Mouse (Mus musculus) thymus, adult 2 months (tissue): ENCODE measurements at regions not wholly inside any gene's neighbourhood (a gene's known extent, or its start where the extent isn't known, plus 50 kb on each side); places are given as distances from the start of the nearest gene placed in this dataset.

ENCODE experiments used
- DNase-seq: peaks from one replicate; pipeline ENCODE4 v3.0.0; 2021
- H3K27ac ChIP-seq: fragments of 200-500 bp; 2 replicates; pipeline ENCODE4 v1.5.1; 2012; ENCODE audit warnings: low read length, control low read depth; ENCODE audit not compliant: control insufficient read depth, insufficient read depth
- H3K27me3 ChIP-seq: fragments of 200-500 bp; 2 replicates; pipeline ENCODE4 v1.6.1; 2012; ENCODE audit warnings: mild to moderate bottlenecking, low read length, moderate library complexity, mixed read lengths; ENCODE audit not compliant: control insufficient read depth, insufficient read depth
- H3K36me3 ChIP-seq: fragments of 200-500 bp; 2 replicates; pipeline ENCODE4 v1.6.1; 2012; ENCODE audit warnings: mild to moderate bottlenecking, low read length, moderate library complexity; ENCODE audit not compliant: control insufficient read depth, insufficient read depth
- H3K4me1 ChIP-seq: fragments of 200-500 bp; replicated peaks from 2 replicates; pipeline ENCODE4 v1.6.1; 2012; ENCODE audit warnings: low read length; ENCODE audit not compliant: control insufficient read depth, insufficient read depth
- H3K4me3 ChIP-seq: fragments of 200-500 bp; 2 replicates; pipeline ENCODE4 v1.5.1; 2012; ENCODE audit warnings: mild to moderate bottlenecking, low read length, control low read depth, moderate library complexity; ENCODE audit not compliant: control insufficient read depth, insufficient read depth
- CTCF ChIP-seq: fragments of 200-500 bp; IDR thresholded peaks from 2 replicates; pipeline ENCODE4 v1.5.1; 2012; ENCODE audit warnings: mild to moderate bottlenecking, control low read depth, low read length, moderate library complexity, borderline replicate concordance; ENCODE audit not compliant: control insufficient read depth, poor library complexity, insufficient read depth; ENCODE audit errors: extremely low read depth
- POLR2A ChIP-seq: fragments of 200-500 bp; IDR thresholded peaks from 2 replicates; pipeline ENCODE4 v1.6.1; 2012; ENCODE audit warnings: mild to moderate bottlenecking, low read length, control low read depth, moderate library complexity; ENCODE audit not compliant: control insufficient read depth, poor library complexity, insufficient read depth; ENCODE audit errors: extremely low read depth
- WGBS: fragments of 180-500 bp; shearing (Covaris S2); methylation state at CpG from one replicate; pipeline ENCODE4 v1.1.7; 2018; 5-methylcytosine and 5-hydroxymethylcytosine counted together

GRCm38 (mm10) chr3:157739628-157740294 lies 173.1 kb downstream of the Ptger3 start:
- TF ChIP-seq CTCF (no peak), POLR2A (no peak)
- Histone ChIP-seq H3K27ac (no peak overlapping the region), H3K4me1 (no peaks in the 10 kb centered on the region), H3K4me3 (no peak overlapping the region), H3K27me3 (no peaks in the 10 kb centered on the region), H3K36me3 (no peaks in the 10 kb centered on the region)
- no peak for DNase-seq
- 97% methylated on average over 1 of the region's 1 CpGs for WGBS

GRCm38 (mm10) chr3:157732136-157732940 lies 165.6 kb downstream of the Ptger3 start:
- DNase-seq = no peak
- TF ChIP-seq CTCF (no peak), POLR2A (no peak)
- H3K4me1 ChIP-seq = no peaks in the 10 kb centered on the region
- 90% methylated on average over 4 of the region's 4 CpGs for WGBS
- no peaks in the 10 kb centered on the region for H3K27me3 ChIP-seq
- H3K4me3 ChIP-seq = no peak overlapping the region
- no peaks in the 10 kb centered on the region for H3K36me3 ChIP-seq
- H3K27ac ChIP-seq = no peak overlapping the region

DNA sequence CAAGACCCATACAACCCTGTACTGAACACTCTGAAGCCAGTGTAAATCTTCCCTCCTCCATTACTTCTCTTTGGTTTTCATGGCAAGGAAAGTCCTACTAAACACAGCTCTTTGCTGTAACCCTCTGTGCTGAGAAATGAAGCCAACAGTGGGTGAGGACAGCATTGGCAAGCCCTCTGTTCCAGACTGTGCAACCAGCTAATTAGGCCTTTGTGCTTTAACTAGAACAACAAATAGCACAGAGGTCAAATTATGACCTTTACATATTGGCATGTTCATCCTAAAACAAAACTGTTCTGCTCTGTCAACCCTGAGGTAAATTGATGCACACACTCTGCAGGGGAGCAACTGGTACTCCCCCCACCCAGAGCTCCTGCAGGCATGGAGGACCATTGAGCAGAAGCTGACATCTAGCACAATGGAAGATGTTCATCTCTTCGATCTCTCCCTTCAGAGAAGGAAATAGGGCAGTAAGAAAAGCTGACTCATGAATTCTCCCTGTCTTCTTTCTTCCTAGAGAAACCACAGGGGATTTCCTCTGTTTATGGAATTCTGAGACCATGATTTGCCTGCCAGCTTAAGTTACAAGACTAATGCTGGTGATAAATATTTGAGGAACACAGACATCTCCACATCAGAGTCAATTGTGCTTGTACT lies 163.1 kb downstream of the Ptger3 start:
- 65% methylated on average over 1 of the region's 1 CpGs for WGBS
- H3K27me3 ChIP-seq = no peaks in the 10 kb centered on the region
- no peak overlapping the region for H3K4me3 ChIP-seq
- DNase-seq = no peak
- TF ChIP-seq POLR2A (no peak), CTCF (no peak)
- no peaks in the 10 kb centered on the region for H3K36me3 ChIP-seq
- no peaks in the 10 kb centered on the region for H3K4me1 ChIP-seq
- no peak overlapping the region for H3K27ac ChIP-seq

GRCm38 (mm10) chr3:157724542-157724941 lies 157.8 kb downstream of the Ptger3 start:
- no peak overlapping the region for H3K4me3 ChIP-seq
- TF ChIP-seq CTCF = no peak
- TF ChIP-seq POLR2A = no peak
- WGBS = 71% methylated on average over 1 of the region's 1 CpGs
- no peak for DNase-seq
- H3K27ac ChIP-seq = no peak overlapping the region
- H3K4me1 ChIP-seq = no peaks in the 10 kb centered on the region
- no peaks in the 10 kb centered on the region for H3K27me3 ChIP-seq
- no peaks in the 10 kb centered on the region for H3K36me3 ChIP-seq

DNA sequence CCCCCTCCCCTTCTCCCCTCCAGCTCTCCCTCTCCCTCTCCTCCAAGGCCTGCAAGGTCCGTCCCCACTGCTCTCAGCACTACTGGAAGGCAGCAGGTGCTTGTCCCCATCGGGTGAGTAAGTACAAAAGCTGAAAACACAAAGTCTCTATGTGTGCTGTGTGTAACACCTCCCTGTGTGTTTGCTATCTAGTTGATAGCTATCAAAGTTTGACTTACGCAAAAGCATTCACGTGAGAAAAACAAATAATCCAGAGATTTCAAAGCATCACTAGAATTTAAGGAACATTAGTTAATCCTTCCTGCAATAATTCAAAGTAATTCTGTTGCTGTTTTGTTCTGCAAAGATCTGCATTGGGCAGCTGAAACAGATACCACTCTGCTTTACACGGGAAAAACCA lies 156.5 kb downstream of the Ptger3 start:
- no peak for DNase-seq
- no peak for TF ChIP-seq CTCF
- TF ChIP-seq POLR2A = no peak
- no peaks in the 10 kb centered on the region for H3K4me1 ChIP-seq
- no peaks in the 10 kb centered on the region for H3K36me3 ChIP-seq
- no peaks in the 10 kb centered on the region for H3K27me3 ChIP-seq
- no peak overlapping the region for H3K27ac ChIP-seq
- no peak overlapping the region for H3K4me3 ChIP-seq
- 84% methylated on average over 5 of the region's 5 CpGs for WGBS

DNA sequence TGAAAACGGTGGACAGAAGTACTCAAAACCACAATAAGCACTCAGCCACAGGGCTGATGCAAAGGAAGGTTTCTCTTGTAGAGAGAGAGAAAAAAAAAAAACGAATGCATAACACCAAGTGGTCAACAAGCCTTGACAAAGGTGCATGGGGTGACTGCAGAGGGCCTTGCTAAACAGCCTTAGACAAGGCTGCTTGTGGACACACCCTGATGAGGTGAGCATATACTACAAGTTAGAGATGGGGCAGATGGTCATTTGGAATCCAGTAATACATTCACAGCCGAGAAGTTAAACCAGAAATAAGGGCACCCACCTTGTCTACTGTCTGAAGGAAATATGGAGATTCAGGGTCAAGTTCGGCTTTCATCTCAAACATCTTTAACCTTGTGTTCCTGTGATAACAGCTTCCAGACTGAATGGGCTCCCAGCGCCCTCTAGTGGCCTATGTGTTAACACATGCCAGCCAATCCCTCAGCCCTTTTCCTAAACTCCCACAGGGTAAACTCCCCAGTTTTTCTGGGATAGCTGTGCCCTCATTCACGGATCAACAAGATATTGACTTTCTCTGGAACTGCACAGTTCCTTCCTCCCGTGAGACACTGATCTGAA lies 150.7 kb downstream of the Ptger3 start:
- TF ChIP-seq CTCF (no peak), POLR2A (no peak)
- Histone ChIP-seq H3K27me3 (no peaks in the 10 kb centered on the region), H3K36me3 (no peaks in the 10 kb centered on the region), H3K27ac (no peak overlapping the region), H3K4me3 (no peak overlapping the region), H3K4me1 (no peaks in the 10 kb centered on the region)
- WGBS = 10% methylated on average over 7 of the region's 7 CpGs
- peak; percentile 63 for DNase-seq
